Mouse (Mus musculus): ENCODE results near the gene Dynlt1b. TPM values are rescaled to one million over a fixed set of nuclear protein-coding genes. Genes with fewer than 3 reads are reported as not detected.
"Not testable (repeated sequence)": the region's sequence is repeated elsewhere in the genome, so short reads cannot be mapped to it uniquely, and the experiment has no call there.

Gene Dynlt1b
- polyA plus RNA-seq, 1 experiment: 470 TPM

DNA sequence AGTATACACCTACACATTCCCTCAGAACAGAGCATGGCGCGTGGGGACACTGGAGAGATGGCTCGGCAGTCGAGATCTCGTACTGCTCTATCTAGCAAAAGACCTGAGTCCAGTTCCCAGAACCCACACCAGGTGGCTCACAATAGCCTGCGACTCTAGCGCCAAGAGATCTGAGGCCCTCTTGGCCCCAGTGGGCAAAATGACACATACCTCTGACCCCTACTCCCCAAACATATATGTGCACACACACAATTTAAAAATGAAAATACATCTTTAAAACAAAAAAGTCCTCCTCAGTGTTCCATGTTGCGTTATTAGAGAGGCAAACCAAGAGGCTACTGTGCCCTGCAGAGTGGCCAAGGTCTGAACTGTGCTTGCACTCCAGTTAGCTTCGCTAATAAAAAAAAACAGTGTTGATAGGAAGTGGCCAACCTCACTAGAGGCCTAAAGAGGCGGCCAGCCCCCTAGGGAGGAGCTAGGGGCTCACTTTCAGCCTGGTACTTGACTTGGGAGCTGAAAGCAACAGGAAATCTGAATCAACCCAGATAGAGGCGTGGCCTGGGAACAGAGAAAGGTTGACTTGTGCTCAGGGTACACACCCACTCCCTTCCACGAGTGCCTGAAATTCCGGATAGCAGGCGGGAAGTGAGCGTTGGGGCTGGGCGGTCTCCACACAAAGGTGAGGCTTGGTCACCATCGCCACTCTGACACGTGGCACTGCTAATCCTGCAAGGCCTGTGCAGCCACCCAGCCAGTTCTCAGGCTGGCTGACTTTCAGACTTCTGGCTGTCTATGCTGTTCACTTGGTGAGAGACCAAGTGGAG lies 37.9 kb downstream of the Dynlt1b start:
- H3K4me3 ChIP-seq (ENCODE audit: control insufficient read depth, insufficient read depth, low read length); H3K27ac ChIP-seq (ENCODE audit: control insufficient read depth, insufficient read depth, low read length); H3K4me1 ChIP-seq (replicated peaks; ENCODE audit: control insufficient read depth, insufficient read depth, low read length); DNase-seq; H3K27me3 ChIP-seq (ENCODE audit: control insufficient read depth, insufficient read depth, low read length); H3K36me3 ChIP-seq (ENCODE audit: control insufficient read depth, insufficient read depth, low read length): not testable (repeated sequence)
- WGBS: 32% methylated on average over 18 of the region's 18 CpGs

- not testable (repeated sequence) for H3K27ac ChIP-seq (ENCODE audit: control insufficient read depth, insufficient read depth, low read length); H3K4me3 ChIP-seq (ENCODE audit: control insufficient read depth, insufficient read depth, low read length); H3K27me3 ChIP-seq (ENCODE audit: control insufficient read depth, insufficient read depth, low read length); DNase-seq; H3K36me3 ChIP-seq (ENCODE audit: control insufficient read depth, insufficient read depth, low read length); H3K4me1 ChIP-seq (replicated peaks; ENCODE audit: control insufficient read depth, insufficient read depth, low read length)
- WGBS: 97% methylated on average over 2 of the region's 3 CpGs
Measured at GRCm38 (mm10) chr17:6470031-6470430, 40.1 kb downstream of the Dynlt1b start.

DNA sequence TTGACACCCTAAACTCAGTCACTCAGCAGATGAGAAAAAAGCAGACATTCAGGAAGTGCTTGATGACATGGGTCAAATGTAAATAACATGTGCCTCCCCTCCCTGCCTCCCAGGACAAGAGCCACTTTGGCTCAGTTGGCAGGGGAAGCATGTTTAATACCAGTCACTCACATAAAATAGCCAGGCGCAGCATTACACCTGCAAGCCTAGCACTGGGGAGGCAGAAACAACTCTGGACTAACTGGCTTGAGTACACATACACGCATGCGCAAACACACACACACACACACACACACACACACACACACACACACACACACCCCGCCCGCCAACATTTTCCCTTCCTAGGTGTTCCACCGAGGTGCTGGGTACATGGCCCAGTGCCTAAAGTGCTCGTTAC lies 40.8 kb downstream of the Dynlt1b start:
- not testable (repeated sequence) for H3K27me3 ChIP-seq (ENCODE audit: control insufficient read depth, insufficient read depth, low read length); H3K27ac ChIP-seq (ENCODE audit: control insufficient read depth, insufficient read depth, low read length); DNase-seq; H3K36me3 ChIP-seq (ENCODE audit: control insufficient read depth, insufficient read depth, low read length); H3K4me3 ChIP-seq (ENCODE audit: control insufficient read depth, insufficient read depth, low read length)
- WGBS: 95% methylated on average over 6 of the region's 7 CpGs
- H3K4me1 ChIP-seq (replicated peaks; ENCODE audit: control insufficient read depth, insufficient read depth, low read length): peaks cover 11% of the 10 kb centered on the region

GRCm38 (mm10) chr17:6475270-6475669 lies 45.4 kb downstream of the Dynlt1b start:
- H3K27me3 ChIP-seq (ENCODE audit: control insufficient read depth, insufficient read depth, low read length); DNase-seq; H3K27ac ChIP-seq (ENCODE audit: control insufficient read depth, insufficient read depth, low read length); H3K4me3 ChIP-seq (ENCODE audit: control insufficient read depth, insufficient read depth, low read length); H3K36me3 ChIP-seq (ENCODE audit: control insufficient read depth, insufficient read depth, low read length): not testable (repeated sequence)
- 90% methylated on average over 6 of the region's 6 CpGs for WGBS
- peaks cover 13% of the 10 kb centered on the region for H3K4me1 ChIP-seq (replicated peaks; ENCODE audit: control insufficient read depth, insufficient read depth, low read length)

DNA sequence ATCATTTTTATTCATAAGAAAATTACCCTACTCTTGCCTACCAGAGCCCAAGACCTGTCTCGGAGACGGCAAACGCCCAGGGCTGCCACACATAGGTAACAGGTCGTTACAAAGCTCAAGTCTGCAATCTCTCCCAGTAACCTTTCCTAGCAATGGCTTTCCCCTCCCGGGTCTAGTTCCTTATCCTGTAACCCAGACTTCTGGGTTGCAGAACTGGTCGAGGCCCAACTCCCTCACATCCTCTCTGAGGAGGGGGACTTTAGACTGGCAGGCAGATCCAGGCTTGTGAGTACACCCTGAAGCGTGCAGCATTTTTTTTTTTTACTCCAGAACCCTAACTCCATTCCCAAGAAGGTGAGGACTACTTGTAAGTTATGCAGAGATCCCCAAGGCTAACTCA lies 46.0 kb downstream of the Dynlt1b start:
- H3K27me3 ChIP-seq (ENCODE audit: control insufficient read depth, insufficient read depth, low read length); H3K27ac ChIP-seq (ENCODE audit: control insufficient read depth, insufficient read depth, low read length); H3K36me3 ChIP-seq (ENCODE audit: control insufficient read depth, insufficient read depth, low read length); DNase-seq: not testable (repeated sequence)
- H3K4me3 ChIP-seq (ENCODE audit: control insufficient read depth, insufficient read depth, low read length): 0 out of 2 replicates have a peak overlapping the region, but pooled peaks have one; percentile 0
- peaks cover 13% of the 10 kb centered on the region for H3K4me1 ChIP-seq (replicated peaks; ENCODE audit: control insufficient read depth, insufficient read depth, low read length)
- WGBS: 65% methylated on average over 7 of the region's 7 CpGs

DNA sequence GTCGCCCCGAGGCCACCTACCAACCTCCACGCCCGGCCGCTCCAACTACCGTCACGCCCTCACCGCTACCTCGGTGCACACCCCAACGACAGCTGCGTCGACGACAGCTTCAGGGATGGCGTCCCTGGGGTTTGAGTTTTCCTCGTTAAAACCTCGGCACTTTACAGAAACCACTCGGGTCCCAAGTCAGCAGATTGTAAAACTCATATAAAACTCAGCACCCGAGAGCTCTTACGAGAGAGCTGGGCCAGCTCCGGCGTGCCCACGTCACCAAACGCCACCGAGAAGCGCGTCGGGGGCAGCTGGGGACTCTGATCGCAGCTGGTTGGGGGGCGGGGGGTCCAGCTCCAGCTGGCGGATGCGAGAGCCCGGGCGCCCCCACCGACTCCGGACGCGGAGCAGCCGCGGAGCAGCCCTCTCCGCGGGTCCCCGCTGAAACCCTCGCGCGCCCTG lies 46.6 kb downstream of the Dynlt1b start:
- WGBS: under 1% methylated on average over 45 of the region's 45 CpGs
- DNase-seq; H3K36me3 ChIP-seq (ENCODE audit: control insufficient read depth, insufficient read depth, low read length); H3K27ac ChIP-seq (ENCODE audit: control insufficient read depth, insufficient read depth, low read length); H3K27me3 ChIP-seq (ENCODE audit: control insufficient read depth, insufficient read depth, low read length): not testable (repeated sequence)
- peaks cover 13% of the 10 kb centered on the region for H3K4me1 ChIP-seq (replicated peaks; ENCODE audit: control insufficient read depth, insufficient read depth, low read length)
- peak overlapping the region; percentile 55 for H3K4me3 ChIP-seq (ENCODE audit: control insufficient read depth, insufficient read depth, low read length)
- peak; percentile 24; the same call in 1 of the 2 replicates for TF ChIP-seq CTCF (IDR thresholded peaks at IDR 0.05; ENCODE audit: borderline replicate concordance, control insufficient read depth, extremely low read depth, insufficient read depth, low read length, poor library complexity)

GRCm38 (mm10) chr17:6477026-6477425 lies 47.1 kb downstream of the Dynlt1b start:
- Histone ChIP-seq H3K4me1 (replicated peaks; ENCODE audit: control insufficient read depth, insufficient read depth, low read length) (peaks cover 13% of the 10 kb centered on the region), H3K4me3 (ENCODE audit: control insufficient read depth, insufficient read depth, low read length) (peak overlapping the region; percentile 55)
- H3K36me3 ChIP-seq (ENCODE audit: control insufficient read depth, insufficient read depth, low read length); DNase-seq; H3K27me3 ChIP-seq (ENCODE audit: control insufficient read depth, insufficient read depth, low read length); H3K27ac ChIP-seq (ENCODE audit: control insufficient read depth, insufficient read depth, low read length): not testable (repeated sequence)
- 1% methylated on average over 42 of the region's 42 CpGs for WGBS

DNA sequence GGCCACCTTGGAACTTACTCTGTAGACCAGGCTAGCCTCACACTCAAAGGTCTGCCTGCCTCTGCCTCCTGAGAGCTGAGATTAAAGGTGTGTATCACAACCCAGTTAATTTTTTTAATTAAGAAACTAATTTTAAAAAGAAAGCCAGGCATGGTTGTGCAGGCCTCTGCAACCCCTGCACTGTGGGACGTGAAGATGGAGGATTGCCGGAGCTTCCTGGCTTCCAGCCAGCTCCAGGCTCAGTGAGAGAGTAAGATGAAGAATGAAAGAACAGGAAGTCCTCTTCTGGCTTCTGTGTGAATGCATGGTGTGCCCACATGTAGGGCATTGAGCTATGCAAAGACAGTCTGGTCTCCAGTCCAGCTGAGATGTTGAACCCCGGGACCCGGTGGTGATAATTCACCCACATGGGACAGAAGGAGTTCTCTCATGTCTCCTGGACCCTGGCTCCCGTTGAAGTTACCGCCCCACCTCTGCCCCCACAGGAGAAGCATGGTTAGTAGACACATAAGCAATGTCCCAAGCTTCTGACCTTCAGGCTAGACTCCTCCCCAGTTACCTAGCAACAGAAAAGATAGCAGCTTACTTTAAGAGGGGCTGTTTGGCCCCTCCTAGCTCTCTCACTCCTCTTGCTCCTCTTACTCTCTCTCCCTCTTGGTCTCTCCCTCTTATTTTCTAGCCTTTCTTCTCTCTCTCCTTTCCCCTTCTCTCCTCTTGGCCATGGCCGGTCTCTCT lies 51.1 kb downstream of the Dynlt1b start:
- WGBS: 58% methylated on average over 4 of the region's 7 CpGs

DNA sequence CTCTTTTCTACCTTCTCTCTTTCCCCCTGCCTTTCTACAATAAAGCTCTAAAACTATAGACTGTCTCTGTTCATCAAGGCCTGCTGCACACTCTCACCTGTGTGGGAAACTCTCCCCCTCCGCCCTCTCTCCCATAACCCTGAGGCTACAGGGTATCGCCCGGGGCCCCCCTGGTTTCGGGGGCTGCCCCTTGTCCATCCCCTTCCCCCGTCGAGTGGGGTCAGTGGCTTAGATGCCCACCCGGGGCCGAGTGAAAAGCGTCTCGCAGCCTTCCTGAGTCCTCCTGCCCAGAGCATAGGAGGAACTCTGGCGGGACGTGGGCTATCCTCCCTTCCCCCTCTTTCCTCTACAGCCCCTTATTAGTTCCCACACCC lies 51.7 kb downstream of the Dynlt1b start:
- not testable (repeated sequence) for H3K4me3 ChIP-seq (ENCODE audit: control insufficient read depth, insufficient read depth, low read length); H3K27me3 ChIP-seq (ENCODE audit: control insufficient read depth, insufficient read depth, low read length); DNase-seq; H3K27ac ChIP-seq (ENCODE audit: control insufficient read depth, insufficient read depth, low read length); H3K4me1 ChIP-seq (replicated peaks; ENCODE audit: control insufficient read depth, insufficient read depth, low read length); H3K36me3 ChIP-seq (ENCODE audit: control insufficient read depth, insufficient read depth, low read length)
- 88% methylated on average over 12 of the region's 12 CpGs for WGBS

More for the DNA sequence above, 51.1 kb downstream of the Dynlt1b start:
- not testable (repeated sequence) for H3K27me3 ChIP-seq (ENCODE audit: control insufficient read depth, insufficient read depth, low read length); DNase-seq; H3K4me3 ChIP-seq (ENCODE audit: control insufficient read depth, insufficient read depth, low read length); H3K4me1 ChIP-seq (replicated peaks; ENCODE audit: control insufficient read depth, insufficient read depth, low read length); H3K27ac ChIP-seq (ENCODE audit: control insufficient read depth, insufficient read depth, low read length); H3K36me3 ChIP-seq (ENCODE audit: control insufficient read depth, insufficient read depth, low read length)

GRCm38 (mm10) chr17:6482248-6482647 lies 52.3 kb downstream of the Dynlt1b start:
- not testable (repeated sequence) for H3K4me3 ChIP-seq (ENCODE audit: control insufficient read depth, insufficient read depth, low read length); H3K27me3 ChIP-seq (ENCODE audit: control insufficient read depth, insufficient read depth, low read length); H3K36me3 ChIP-seq (ENCODE audit: control insufficient read depth, insufficient read depth, low read length); DNase-seq; H3K27ac ChIP-seq (ENCODE audit: control insufficient read depth, insufficient read depth, low read length); H3K4me1 ChIP-seq (replicated peaks; ENCODE audit: control insufficient read depth, insufficient read depth, low read length)
- WGBS: 80% methylated on average over 8 of the region's 8 CpGs

All from thymus, adult 2 months (tissue).